Mouse (Mus musculus) cortical plate, adult 2 months (tissue): ENCODE results near the gene Wbp4.

Experiments
- CTCF ChIP-seq: fragments of 200-500 bp; IDR thresholded peaks from 2 replicates; pipeline ENCODE4 v1.5.1; 2011; ENCODE audit warnings: mild to moderate bottlenecking, control low read depth, low read length; ENCODE audit not compliant: insufficient read depth; ENCODE audit errors: extremely low read depth
- POLR2A ChIP-seq: fragments of 200-500 bp; IDR thresholded peaks from 2 replicates; pipeline ENCODE4 v1.6.1; 2011; ENCODE audit warnings: mild to moderate bottlenecking, low read length, control low read depth; ENCODE audit not compliant: insufficient read depth; ENCODE audit errors: extremely low read depth

DNA sequence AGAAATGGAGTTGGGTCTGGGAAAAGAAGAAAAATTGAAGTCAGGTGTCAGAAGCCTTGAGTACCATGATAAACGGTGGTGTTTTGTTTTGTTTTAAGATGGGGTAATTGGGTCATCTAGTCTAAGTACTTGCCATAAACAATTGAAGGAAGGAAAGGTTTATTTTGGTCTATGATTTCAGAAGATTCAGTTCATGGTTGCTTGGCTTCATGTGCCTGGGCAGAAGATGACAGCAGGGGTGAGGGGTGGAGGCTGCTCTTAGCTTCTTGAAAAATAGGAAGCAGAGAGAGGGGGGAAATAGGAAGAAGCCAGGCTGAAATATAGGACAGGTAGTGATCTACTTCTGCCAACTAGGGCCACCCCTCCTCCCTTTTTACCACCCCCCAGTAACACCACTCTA lies 30.2 kb upstream of the Wbp4 start:
- no peak for TF ChIP-seq POLR2A
- no peak for TF ChIP-seq CTCF
